Mouse (Mus musculus): Measurements from ENCODE around the gene Tuba4a.

The Tuba4a gene

DNA sequence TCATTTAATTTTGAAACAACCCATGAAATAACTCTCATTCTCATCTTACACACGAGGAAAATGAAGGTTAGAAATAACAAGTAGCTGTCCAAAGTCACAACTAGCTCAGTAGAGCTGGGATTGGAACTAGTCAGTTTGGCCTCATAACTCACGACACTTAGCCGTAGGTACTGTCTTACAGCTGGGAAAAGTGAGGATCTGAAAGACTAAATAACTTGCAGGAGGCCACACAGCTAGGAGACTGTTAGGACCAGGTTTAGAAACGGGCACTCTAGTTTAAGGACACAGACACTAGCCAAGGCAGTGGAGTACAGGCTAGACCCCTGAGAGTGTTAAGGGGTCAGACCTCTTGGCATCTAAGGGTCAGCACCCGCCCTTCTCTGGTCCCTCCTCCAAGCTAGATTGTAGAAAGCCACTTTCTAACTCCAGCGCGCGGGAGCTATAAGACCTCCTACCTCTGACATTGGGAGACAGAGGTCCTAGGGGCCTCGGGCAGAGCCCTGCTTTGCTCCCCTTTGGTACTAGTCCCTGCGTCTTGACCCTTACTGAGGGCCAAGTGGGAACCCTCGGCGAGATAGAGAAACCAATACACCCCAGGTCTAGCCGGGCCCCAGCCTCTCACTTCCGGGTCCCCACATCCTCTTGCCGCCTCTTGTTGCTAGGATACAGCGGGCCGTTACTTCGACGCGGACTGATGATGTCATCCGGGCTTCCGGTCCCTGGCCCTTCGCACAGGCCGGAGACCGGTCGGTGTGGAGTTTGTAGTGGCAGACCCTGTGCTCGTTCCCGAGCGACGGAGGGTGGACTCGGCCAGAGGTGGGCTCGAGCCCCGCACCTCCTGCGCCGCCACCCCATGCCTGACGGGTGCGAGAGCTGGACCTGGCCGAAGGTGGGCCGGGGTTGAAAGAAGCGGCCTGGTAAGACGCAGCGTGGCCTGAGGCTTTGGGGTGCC, 9.3 kb downstream of the Tuba4a start, which contains the start of the genes Glb1l and Stk16:
Glb1l (minus strand) TSS at position 678 of the 952 bp plus-strand sequence.
Stk16 (plus strand) TSS at position 703 of the 952 bp plus-strand sequence.
- DNase-seq, result peak; percentile 98

DNA sequence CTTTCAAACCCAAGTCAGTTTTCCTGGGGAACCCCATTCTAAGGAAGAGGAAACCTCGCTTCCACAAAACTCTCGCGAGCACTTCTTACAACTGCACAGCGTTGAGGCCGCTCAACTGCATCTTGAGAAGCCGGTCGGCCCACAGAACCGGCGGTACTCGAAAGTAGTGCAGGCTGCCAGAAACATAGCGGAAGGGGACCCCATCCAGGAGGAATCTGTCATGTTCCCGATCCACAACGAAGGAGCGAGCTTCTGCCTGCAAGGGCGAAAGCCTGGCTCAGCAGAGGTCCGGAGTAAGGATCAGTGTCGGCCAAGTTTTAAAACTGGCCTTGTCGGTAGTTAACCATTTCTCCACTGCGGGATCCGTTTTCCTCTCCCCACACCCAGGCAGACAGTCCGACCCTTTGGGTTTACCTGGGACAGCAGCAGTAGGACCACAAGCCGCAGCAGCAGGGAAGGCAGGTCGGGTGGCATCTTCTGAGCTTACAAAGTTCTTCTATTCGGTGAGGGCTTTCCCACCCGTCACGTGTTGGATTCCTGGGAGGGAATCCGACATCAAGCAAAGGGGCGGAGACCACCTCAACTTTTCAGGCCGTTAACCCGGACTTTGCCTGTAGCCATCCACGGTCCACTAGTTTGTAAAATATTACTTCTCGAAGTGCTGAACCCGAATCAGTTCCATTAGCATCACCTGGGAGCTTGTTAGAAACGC, 10.5 kb downstream of the Tuba4a start:
- peak; percentile 66 for DNase-seq

DNA sequence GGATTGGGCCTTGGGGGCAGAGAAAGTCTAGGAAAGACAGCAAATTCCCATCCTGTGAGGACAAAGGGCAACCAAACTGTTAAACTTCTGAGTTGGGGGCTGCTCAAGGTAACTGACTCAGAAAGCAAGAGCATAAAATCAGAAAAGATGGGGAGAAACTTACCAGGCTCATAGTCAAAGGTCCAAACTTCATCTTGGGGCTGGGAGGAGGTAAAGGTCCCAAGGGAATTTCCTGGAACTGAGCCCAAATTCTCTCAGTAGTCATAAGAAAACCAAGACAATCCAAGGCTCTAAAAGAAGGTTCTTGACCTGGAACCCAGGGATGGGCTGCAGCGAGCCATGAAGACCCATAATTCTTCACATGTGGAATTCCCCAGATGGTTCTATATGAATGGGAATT, 18.4 kb downstream of the Tuba4a start:
- no peak for DNase-seq

DNA sequence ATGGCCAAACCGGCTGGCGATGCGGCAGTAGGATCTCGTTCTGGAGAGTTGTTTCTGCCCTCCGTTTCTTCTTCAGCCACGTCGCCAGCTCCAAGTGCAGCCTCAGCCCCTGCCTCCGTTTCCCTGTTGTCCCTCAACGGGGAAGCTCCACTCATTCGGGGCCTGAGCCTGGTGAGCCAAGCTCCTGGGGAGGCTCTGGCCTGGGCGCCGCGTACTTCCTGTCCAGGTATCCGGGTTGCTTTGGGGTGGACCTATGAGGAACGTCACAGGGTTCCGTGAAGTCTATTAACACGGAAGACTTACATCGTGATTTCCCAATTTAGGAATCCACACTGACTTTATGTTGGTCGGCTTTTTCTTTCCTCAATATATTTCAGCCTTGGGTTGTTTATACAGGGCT, 27.2 kb downstream of the Tuba4a start:
- peak; percentile 75 for DNase-seq

DNA sequence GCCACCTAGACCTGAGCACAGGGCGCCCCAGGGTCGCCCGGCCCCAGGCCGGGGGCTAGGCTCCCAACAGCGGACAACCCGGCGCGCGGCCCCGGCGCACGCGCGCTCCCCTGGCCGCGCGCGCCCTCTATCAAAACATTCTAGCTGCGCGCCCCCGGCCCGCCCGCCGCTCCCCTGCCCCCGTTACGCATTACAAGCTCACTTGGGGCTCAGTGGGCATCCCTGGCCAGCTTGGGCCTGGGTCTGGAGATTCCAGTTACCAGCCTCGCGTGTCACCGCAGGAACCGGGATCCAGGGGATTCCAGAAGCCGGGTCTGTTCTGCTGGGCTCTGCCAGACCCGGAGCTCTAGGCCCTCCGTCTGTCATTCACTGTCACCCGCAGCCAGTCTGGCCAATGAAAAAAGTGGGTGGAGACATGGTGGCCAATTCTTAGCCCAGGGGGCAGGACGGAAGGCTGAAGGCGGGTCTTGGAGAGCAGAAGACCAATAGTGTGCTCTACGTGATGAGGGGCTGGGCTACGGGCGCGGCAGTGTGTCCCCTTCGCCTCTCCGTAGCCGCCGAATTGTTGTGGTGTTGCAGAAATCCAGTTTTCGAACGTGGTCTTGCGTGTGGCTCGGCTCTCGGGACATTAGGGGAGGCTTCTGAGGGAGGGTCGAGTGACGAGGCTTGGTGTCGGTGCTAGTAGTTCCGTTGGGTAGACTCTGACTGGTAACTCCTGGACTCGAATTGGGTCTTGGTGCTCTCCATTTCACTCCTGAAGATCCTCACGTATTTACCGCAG, 27.9 kb downstream of the Tuba4a start, which contains the start of the genes Ankzf1 and Atg9a:
Ankzf1 (plus strand) TSS at position 530 of the 781 bp plus-strand sequence.
Atg9a (minus strand) TSS at position 575 of the 781 bp plus-strand sequence.
- DNase-seq, result peak; percentile 99

DNA sequence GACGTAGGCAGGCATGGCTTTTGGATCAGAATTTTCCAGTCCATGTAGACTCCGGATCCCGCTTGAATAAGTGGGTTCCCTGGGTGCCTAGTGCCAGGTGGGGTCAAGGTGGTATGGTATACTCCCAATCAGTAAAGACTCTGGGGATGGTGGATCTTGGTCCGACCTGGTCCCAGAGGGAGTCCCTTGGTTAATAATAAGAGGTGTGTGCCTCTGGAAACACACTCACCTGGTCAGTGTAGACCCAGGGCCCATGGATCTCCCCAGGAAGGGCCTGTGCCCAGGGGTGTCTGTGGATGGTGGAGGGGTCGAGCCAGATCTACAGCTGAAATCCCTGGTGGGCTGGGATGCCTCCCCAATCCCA, 28.4 kb downstream of the Tuba4a start:
- no peak for DNase-seq

DNA sequence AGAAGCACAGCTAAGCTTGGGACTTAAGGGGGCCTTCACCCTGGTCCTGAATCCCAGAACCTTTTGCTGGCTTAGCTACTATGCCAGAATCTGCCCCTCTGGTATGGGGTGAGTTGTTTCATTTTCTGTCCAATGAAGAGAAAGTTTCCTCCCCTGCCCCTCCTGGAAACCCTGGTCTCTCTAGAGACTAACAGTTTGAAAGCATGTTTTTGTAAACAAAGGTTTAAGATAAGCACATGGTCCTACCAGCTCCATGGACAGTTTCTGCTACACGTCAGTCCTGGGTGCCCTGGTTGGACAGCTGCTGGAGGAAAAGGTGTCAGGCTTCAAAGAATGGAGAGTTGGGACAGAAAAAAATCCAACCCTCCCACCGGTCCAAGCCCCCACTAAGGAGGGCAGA, 29.1 kb downstream of the Tuba4a start:
- DNase-seq, result no peak

DNA sequence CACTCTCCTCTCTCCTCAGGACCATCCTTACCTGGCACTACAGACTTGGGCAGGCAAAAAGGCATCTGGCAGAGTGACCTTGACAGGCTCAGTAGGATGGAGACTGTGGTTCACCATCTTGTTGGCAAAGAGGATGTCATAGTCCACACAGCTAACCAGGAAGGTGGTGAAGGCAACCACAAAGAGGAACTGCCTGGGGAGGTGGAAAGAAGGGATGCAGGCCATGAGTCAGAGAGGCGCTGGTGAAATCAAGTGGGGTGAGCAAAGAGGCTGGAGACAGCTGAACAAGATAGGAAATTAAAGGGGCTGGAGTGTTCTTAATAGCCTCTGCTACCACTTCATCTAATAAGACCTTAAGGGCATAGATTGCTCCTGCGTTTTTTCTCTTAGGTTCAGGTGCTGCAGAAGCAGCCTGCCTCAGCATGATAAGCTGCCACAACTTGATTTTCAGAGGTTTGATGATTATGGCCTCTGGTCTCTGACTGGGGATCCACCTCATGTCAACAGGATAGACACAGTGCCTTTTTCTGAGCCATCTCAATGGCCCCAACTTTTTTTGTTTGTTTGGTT, 31.7 kb downstream of the Tuba4a start:
- peak; percentile 47 for DNase-seq

DNA sequence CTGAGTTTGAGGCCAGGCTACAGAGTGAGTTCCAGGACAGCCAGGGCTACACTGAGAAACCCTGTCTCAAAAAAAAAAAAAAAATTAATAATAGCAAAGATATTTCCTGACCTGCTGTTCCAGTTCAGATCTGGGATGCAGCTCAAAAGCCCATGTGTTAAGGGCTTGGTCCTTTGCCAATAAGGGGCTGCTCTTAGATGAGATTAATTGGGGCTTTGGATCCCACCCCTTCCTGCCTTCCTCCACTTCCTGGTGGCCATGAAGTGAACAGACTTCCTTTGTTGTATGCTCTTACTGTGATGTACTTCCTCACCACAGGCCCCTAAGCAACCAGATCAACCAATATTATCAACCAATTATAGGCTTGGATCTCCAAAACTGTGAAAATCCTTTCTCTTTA, 32.5 kb downstream of the Tuba4a start:
- no peak for DNase-seq

DNA sequence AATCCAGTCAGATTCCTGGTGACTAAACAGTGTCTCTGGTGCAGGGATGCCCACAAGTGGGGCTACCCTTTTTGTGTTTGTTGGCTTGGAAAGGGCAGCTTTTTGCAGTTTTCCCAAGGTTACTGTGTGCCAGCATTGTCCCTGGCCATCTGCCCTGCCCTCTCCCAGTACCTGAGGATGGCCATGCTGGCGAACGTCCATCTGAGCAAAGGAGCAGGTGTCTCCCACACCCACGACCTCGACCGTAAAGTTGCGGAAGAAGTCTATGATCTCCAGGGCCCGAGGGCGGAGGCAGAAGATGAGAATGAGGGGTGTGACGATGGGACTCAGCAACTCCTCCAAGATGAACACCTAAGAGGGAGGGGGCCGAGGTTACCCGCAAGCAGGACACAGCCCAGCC, 34.2 kb downstream of the Tuba4a start:
- no peak for DNase-seq

DNA sequence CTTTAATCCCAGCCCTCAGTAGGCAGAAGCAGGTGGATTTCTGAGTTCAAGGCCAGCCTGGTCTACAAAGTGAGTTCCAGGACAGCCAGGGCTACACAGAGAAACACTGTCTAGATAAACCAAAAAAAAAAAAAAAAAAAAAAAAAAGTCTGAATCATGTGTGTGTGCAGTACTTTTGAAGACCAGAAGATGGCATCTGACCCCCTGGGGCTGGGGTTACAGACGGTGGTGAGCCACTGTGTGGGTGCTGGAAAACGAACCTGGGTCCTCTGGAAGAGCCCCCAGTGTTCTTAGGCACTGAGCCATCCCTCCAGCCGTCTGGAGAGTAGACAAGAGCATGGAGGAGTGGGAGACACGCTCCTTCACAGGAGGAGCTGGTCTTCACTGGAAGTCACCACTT, 37.5 kb downstream of the Tuba4a start:
- DNase-seq, result no peak

DNA sequence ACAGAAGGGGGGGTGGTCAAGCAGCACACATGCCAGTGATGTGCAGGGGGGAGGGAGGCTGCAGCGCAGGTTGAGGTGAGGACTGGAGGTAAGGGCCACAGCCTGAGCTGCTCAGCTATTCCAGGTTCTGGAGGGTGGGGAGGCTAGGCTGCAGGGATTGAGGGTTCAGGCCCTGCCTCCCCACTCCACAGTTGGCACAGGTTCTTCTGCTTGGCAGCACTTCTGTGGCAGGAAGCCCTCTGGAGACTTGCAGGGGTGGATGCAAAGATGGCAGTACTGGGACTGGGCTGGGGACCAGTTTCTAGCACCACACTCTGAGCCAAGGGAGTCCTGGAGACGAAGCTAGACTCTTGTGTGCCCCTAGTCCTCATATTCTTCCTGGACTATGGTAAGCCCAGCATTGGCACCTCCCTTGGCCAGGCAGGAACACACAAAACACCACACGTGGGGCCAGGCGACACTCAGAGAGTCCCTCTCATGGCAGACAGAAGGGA, 38.2 kb downstream of the Tuba4a start:
- no peak for DNase-seq

DNA sequence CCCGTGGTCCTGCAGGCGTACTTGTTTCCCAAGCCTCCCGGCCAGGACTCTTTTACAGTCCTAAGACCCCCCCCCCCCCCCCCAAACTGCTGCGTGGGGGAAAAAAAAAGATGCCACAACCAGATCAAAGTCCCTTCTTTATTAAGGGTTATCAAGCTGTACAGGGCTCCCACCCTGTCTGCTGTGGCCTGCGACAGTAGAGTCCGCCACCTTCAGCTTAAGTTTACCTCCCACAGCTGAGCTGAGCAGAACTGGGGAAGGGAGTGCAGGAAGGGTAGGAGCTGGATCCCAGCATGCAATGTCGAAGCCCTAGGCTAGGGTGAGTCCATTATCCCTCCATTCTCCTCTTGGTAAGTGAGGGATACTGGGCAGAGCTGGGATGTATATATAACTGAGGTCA, 38.9 kb downstream of the Tuba4a start:
- no peak for DNase-seq

DNA sequence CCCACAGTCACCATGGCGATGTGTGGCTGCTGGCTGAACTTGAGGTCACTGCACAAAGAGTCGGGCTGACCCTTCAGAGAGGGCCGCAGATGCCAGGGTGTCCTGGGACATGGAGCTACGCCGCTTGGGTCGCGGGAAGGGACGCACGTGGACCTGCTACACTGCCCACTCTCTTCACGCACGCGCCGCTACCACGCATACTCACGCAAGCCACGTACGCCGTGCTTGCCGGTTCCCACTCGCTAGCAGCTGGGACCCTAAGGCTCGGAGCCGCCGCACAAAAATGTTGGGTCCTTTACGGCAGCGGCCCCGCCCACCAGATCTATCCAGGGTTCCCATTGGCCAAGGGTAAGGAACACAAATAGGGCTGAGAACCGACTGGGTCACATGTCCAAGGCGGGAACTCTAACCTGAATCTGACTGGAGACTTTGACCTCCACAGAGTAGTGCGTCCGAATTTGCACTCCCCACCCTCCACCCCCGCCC, 39.5 kb downstream of the Tuba4a start, which contains the start of gene Abcb6:
Abcb6 (minus strand) TSS at position 288 of the 486 bp plus-strand sequence.
- DNase-seq, result peak; percentile 96

DNA sequence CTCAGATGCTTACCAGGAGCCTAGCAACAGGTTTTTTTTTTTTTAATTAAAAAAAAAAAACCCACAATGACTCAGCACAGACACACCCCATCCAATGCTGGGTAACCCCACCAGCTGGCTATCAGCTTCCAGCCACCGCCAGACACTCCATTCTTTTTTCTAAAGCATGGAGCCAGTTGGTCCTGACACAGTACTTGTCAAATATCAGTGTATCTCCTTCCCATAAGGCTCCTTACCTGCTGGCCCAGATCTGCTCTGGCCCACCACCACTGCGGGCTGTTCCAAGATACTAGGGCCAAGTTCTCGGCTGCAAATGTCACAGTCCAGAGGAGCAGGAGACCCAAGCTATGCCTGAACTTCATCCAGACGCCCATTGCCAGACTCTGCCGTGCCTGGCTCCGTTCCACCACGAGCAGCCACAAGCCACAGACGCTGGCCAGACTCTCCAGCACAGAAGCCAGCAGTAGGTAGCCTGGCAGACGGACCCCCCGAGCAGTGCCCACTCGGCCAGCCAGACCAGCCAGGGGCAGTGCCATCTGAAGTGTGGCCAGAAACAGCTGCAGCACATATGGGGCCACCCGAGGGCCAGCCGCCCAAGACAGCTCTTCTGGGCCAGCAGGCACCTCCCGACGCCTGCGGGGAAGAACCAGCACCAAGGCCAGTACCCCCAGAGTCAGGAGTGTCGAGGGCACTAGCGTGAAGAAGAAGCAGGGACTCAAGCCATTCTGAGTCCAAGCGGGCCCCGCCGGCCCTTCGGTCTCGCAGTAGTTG, 40.1 kb downstream of the Tuba4a start:
- DNase-seq, result peak; percentile 23

DNA sequence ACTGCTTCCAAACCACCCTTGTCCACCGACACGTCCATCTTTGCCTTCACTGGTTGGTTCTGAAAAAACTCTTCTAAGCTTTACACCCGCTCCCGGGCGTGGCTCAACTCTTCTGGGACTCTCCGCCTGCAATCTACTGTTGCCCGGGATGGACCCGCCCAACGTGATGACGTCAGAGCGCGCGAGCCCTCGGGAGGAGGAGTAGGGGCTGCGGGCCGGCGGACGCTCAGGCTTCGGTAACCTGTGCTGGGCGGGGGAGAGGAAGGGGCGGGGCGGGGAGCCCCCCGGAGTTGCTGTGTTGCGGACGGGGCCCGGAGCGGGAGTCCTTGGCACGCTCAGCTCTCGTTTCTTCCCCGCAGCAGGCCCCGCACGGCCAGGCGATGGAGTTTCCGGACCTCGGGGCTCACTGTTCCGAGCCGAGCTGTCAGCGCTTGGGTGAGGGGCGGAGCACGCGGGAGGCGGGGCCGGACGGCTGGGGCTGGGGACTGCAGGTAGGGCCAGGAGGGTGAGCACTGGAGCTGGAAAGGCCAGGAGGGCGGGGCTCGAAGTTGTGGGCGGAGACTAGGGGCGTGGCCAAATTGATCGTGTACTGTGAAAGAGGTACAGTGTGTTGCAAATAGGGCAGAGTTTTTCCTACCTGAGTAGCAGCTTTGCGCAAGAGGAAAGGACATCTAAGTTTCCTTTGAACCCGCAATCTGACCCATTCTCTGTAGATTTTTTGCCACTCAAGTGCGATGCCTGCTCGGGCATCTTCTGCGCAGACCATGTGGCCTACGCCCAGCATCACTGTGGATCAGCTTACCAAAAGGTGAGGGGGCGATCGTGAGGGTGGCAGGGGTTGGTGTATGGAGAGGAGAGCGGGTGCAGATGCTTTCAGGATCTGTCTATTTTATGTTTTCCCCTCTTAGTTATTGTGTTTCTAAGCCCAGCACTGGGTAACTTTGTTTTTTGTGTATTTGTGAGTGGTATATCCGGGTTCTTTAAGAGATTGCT, 50.9 kb downstream of the Tuba4a start, which contains the start of gene Zfand2b:
Zfand2b (plus strand) TSS at position 175 of the 993 bp plus-strand sequence.
- DNase-seq, result peak; percentile 99

DNA sequence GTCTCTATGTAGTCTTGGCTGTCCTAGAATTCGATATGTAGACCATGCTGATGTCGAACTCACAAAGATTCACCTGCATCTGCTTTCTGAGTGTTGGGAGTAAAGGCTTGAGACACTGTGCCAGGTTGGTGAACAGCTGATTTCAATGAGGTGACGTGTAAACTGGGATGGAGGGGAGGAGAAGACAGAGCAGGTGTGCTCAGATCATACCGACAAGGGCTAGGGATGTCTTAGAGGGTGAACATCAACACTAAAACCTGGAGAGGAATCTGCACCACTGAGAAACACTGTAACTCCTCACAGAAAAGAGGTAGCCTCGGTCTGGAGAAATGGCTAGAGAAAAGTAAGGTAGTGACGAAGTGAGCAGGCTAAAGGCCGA, 51.6 kb downstream of the Tuba4a start:
- no peak for DNase-seq
